Mouse (Mus musculus): ENCODE measurements at regions not wholly inside any gene's neighbourhood (a gene's known extent, or its start where the extent isn't known, plus 50 kb on each side); places are given as distances from the start of the nearest gene placed in this dataset.

DNA sequence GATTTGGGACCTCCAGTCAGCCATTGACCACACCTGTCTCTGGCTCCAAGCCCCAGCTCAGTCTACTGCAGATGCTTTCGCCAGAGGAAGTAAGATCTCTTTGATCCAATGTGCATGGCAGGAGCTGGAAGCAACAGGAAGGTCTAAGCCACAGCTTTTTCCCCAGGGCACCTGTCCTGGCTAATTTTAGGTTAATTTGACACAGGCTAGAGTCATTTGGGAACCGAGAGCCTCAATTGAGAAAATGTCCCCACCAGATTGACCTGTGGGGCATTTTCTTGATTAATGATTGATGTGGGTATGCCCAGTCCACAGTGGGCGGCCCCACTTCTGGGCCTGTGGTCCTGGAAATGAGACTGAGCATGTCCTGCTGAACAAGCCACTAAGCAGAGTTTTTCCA lies 240.7 kb upstream of the Hs6st1 start:
- no peak for TF ChIP-seq CTCF (IDR thresholded peaks at IDR 0.05; ENCODE audit: low read depth, low read length)
- no peak for TF ChIP-seq POLR2A (IDR thresholded peaks at IDR 0.05; ENCODE audit: insufficient read depth, low read length)
- no peak for TF ChIP-seq EP300 (IDR thresholded peaks at IDR 0.05; ENCODE audit: insufficient read depth, low read depth, low read length)

Measured in ES-Bruce4 (cell line).